Mouse (Mus musculus): Measurements from ENCODE around the gene Cd180.
"Not testable (repeated sequence)": the region's sequence is repeated elsewhere in the genome, so short reads cannot be mapped to it uniquely, and the experiment has no call there.

DNA sequence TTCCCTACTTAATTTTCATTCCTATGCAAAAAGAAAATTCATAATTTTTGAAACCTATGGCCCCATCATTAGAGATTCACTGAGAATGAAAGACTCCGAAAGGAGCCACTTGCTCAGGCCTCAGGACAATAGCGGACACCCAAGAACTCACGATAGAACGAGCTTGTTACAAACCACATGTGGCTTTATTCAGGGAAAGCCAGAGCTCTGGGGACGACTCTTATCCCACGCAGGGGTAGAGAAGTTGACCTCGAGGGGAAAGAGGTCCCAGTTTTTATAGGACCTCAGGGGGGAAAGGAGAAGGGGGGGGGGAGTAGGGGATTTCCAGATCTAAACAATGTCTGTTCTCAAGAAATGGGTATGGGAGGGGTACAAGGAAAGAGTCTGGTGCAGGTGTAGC is 35.6 kb downstream of the Cd180 start:
- TF ChIP-seq POLR2A, CTCF (IDR thresholded peaks at IDR 0.05; ENCODE audit: insufficient read depth, low read depth, low read length): not testable (repeated sequence)
